Mouse (Mus musculus): ENCODE data around the gene Gm11596.

GRCm38 (mm10) chr11:99778401-99778800 lies 14.9 kb downstream of the Gm11596 start:
- TF ChIP-seq CTCF (IDR thresholded peaks at IDR 0.05; ENCODE audit: insufficient read depth, low read depth, low read length) (no peak), POLR2A (IDR thresholded peaks at IDR 0.05; ENCODE audit: insufficient read depth, low read depth, low read length) (no peak)
